Mouse (Mus musculus): ENCODE measurements around the gene Setd7.

DNA sequence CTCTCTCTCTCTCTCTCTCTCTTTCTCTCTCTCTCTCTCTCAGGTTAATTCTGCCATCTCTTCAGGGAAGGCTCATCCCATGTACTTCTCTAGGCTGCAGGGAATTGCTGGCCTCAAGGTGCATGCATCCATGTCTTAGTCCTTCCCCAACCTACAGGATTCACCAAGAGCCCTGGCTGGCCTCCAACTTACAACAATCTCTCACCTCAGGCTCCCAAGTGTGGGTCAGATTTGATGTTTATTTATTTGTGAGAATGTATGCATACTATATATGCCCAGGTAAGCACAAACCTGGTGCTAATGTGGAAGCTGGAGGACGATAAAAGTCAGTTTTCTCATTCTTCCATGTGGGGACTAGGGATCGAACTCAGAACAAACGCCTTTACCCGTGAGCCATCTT lies 5.8 kb downstream of the Setd7 start:
- TF ChIP-seq MYOG (IDR thresholded peaks at IDR 0.05; ENCODE audit: control insufficient read depth, extremely low read depth, insufficient read length) (no peak), MAX (IDR thresholded peaks at IDR 0.05) (no peak)
